Mouse (Mus musculus) spleen, postnatal 10 days (tissue): Measurements from ENCODE around the gene Smarca1.

Experiments
- DNase-seq, 2 experiments: peaks; one replicate each; pipeline ENCODE4 v3.0.0; 2021 to 2022; ENCODE audit warnings: low spot score in 2 of 2

The Smarca1 gene

GRCm38 (mm10) chrX:47764440-47764839, 128.3 kb downstream of the Smarca1 start:
- DNase-seq = no peak

DNA sequence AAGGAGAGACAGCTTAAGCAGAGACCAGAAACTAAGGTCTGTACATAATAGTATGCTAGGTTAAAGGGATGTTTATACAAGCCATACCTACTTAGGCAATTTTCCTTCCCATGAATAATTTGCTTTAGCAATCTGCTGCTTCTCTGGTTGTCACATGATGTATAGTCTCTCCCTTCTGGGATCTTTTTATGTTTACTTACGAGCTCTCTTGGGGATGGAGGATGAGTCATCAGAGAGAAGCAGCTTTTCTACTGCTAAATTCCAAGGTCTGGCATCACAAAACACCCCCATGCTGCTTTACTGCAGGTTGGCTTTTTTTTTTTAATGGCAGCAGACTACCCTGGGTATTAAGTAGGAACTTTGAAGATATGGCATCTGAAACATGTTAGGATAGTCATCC, 132.6 kb downstream of the Smarca1 start:
- no peak for DNase-seq
